Mouse (Mus musculus) heart, embryonic 13.5 days (tissue): ENCODE measurements around the gene Stk33. TPM values are rescaled to one million over a fixed set of nuclear protein-coding genes. Genes with fewer than 3 reads are reported as not detected.

Source experiments
- ATAC-seq: fragments of 200-750 bp; cut with Nextera tagmentation; 2 replicates; pipeline ENCODE4 v1.8.0; 2017; ENCODE audit warnings: moderate TSS enrichment; ENCODE audit not compliant: insufficient number of reproducible peaks, low FRiP score, low TSS enrichment; ENCODE audit errors: extremely low read depth
- H3K27ac ChIP-seq: fragments of 300-500 bp; sonication (generic); replicated peaks from 2 replicates; pipeline ENCODE4 v1.5.1; 2015; ENCODE audit warnings: moderate library complexity, mild to moderate bottlenecking, inconsistent platforms
- H3K27me3 ChIP-seq: fragments of 300-500 bp; sonication (generic); replicated peaks from 2 replicates; pipeline ENCODE4 v1.6.1; 2015; ENCODE audit warnings: mild to moderate bottlenecking, inconsistent platforms
- H3K36me3 ChIP-seq: fragments of 300-500 bp; sonication (generic); 2 replicates; pipeline ENCODE4 v1.6.1; 2015; ENCODE audit warnings: mild to moderate bottlenecking, inconsistent platforms
- H3K4me1 ChIP-seq: fragments of 300-500 bp; sonication (generic); 2 replicates; pipeline ENCODE4 v1.6.1; 2015; ENCODE audit warnings: inconsistent platforms
- H3K4me2 ChIP-seq: fragments of 300-500 bp; sonication (generic); 2 replicates; pipeline ENCODE4 v1.6.1; 2015; ENCODE audit warnings: inconsistent platforms, mild to moderate bottlenecking, moderate library complexity
- H3K4me3 ChIP-seq: fragments of 300-500 bp; sonication (generic); 2 replicates; pipeline ENCODE4 v1.5.1; 2015; ENCODE audit warnings: moderate library complexity, mild to moderate bottlenecking, inconsistent platforms
- H3K9ac ChIP-seq: fragments of 300-500 bp; sonication (generic); 2 replicates; pipeline ENCODE4 v1.6.1; 2015; ENCODE audit warnings: inconsistent platforms, mild to moderate bottlenecking, moderate library complexity
- H3K9me3 ChIP-seq: fragments of 300-500 bp; sonication (generic); 2 replicates; pipeline ENCODE4 v1.6.1; 2016; ENCODE audit warnings: inconsistent platforms
- WGBS: fragments of 180-500 bp; shearing (Covaris S2); methylation state at CpG from one replicate; pipeline ENCODE4 v1.1.7; 2015; ENCODE audit warnings: mixed read lengths; 5-methylcytosine and 5-hydroxymethylcytosine counted together
- polyA plus RNA-seq: library from polyadenylated mRNA; unstranded; fragments of >200 nt; fragmentation: Nextera tagmentation; extraction: Ambion mirVana; gene quantifications from 2 replicates; pipeline ENCODE4 v1.2.1, GENCODE M21; 2015

Stk33 gene
- polyA plus RNA-seq = 0.11 TPM in 1 of 2 replicates, not detected in the other

DNA sequence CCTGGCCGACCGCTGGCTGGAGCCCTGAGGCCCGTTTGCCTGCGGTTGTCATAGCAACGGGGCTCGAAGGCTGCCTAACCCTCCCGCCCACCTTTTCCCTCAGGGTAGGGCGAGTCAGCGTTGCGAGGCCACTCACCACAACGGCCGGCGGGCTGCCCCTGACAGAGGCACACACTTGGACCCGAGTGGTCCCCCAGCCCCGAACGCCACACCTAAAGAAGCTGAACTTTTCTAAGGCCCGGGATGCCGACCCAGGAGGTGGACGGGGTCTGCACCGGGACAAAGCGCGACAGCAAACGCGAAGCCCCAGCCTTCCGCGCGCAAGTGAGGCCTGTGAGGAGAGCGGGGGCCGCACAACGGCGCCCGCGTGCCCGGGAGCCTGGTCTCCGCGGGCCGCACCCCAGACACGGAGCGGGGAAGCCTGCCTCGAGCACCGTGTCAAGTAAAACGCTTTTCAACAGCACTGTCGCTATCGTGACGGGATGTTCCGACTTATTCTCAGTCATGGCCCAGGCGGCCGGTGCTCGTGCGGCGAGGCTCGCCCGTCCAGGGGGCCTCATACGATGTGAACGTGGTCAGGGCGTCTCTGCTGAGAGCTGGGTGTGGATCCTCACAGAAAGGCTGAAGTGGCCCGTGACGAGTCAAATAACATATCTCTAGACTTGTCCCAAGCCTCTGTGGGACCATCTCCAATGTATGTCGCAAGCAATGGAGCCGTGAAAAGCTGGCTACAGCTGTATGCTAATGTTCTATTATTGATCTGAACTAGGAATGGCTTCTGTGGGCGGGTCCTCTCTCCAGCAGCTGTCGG, at the start of gene Stk33:
TSS of gene Stk33 (minus strand) at position 301 of the 811 bp plus-strand sequence.
- Histone ChIP-seq H3K4me3 (peak within 1 kb of the TSS; percentile 59), H3K27me3 (peaks cover 64% of the 10 kb centered on the region), H3K4me2 (peak within 1 kb of the TSS; percentile 91), H3K9ac (peak within 1 kb of the TSS; percentile 77), H3K9me3 (no peaks in the 10 kb centered on the region), H3K36me3 (no peaks in the 10 kb centered on the region), H3K27ac (no peak within 1 kb of the TSS), H3K4me1 (peaks cover 14% of the 10 kb centered on the region)
- no peak for ATAC-seq
- 1% methylated on average over 62 of the region's 62 CpGs for WGBS

GRCm38 (mm10) chr7:109484221-109484620, 45.3 kb upstream of the Stk33 start:
- 59% methylated on average over 5 of the region's 5 CpGs for WGBS
- no peak for ATAC-seq
- no peaks in the 10 kb centered on the region for H3K4me1 ChIP-seq
- no peak overlapping the region for H3K4me2 ChIP-seq
- no peaks in the 10 kb centered on the region for H3K9me3 ChIP-seq
- H3K9ac ChIP-seq = no peak overlapping the region
- H3K4me3 ChIP-seq = no peak overlapping the region
- no peak overlapping the region for H3K27ac ChIP-seq
- peaks cover 5% of the 10 kb centered on the region; the same call in 1 of the 2 replicates for H3K27me3 ChIP-seq
- H3K36me3 ChIP-seq = no peaks in the 10 kb centered on the region

DNA sequence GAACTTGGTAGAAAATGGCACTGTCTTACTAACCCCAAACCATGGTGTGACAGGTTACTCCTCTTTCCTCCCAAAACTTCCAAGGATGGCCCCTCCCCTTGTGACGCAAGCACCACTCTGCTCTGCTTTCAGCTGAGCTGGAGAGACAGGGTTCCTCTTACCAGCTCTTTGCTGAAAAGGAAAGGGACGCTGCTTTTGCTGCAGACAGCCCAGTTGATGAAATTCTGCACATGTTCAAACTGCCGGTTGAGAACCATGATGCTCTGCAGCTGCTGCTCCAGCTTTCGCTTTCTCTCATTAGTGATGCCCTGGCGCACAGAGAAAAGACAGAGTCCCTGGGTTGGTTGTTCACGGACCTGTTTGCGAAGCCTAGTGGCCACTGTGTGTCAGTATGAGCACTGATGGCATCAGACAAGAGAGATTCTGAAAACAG, 41.9 kb upstream of the Stk33 start:
- Histone ChIP-seq H3K36me3 (no peaks in the 10 kb centered on the region), H3K27me3 (peaks cover 5% of the 10 kb centered on the region; the same call in 1 of the 2 replicates), H3K9me3 (no peaks in the 10 kb centered on the region), H3K27ac (no peak overlapping the region), H3K9ac (no peak overlapping the region), H3K4me3 (no peak overlapping the region), H3K4me1 (peaks cover 4% of the 10 kb centered on the region), H3K4me2 (peak overlapping the region; percentile 42)
- no peak for ATAC-seq
- 39% methylated on average over 7 of the region's 7 CpGs for WGBS

DNA sequence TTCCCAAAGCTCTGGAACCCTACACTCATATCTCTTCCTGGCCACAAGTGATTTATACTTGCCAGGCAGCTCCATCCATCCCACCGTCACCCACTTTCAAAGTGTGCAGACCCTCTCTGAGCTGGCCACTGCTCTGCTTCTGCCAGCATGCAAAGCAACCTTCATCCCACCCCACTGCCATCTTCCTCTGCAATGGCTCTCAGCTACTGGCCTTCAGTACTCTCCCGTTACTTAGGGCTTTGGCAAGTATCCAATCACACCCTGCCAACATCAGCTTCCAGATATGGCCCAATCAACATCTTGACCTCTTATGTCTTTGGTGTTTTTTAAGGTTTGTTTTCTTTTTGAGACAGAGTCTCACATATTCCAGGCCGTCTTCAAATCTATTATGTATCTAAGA, 39.0 kb upstream of the Stk33 start:
- WGBS = 42% methylated on average over 3 of the region's 3 CpGs
- Histone ChIP-seq H3K36me3 (no peaks in the 10 kb centered on the region), H3K27me3 (peaks cover 3% of the 10 kb centered on the region; the same call in 1 of the 2 replicates), H3K4me3 (no peak overlapping the region), H3K9ac (no peak overlapping the region), H3K27ac (no peak overlapping the region), H3K4me1 (peaks cover 4% of the 10 kb centered on the region), H3K9me3 (no peaks in the 10 kb centered on the region), H3K4me2 (no peak overlapping the region)
- ATAC-seq = no peak

DNA sequence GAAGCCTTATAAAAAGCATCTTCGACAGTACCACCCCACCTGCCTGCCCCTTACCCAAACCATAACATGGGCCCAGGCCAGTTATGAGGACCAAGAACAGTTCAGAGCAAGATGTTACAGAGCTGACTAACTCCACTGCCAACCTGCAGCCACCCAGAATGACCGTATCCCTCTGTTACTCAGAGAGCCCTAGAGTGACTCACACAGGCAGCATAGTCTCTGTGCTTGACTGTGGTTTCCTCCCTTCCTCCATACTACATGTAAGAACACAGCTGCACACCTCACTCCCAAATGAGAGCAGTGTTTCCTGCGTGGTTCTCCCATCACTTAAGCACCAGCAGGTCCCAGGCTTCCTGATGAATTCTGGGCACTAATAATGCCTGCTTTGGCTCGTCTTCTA, 31.8 kb upstream of the Stk33 start:
- Histone ChIP-seq H3K27ac (no peak overlapping the region), H3K4me1 (peaks cover 14% of the 10 kb centered on the region), H3K9ac (no peak overlapping the region), H3K9me3 (no peaks in the 10 kb centered on the region), H3K4me3 (no peak overlapping the region), H3K36me3 (no peaks in the 10 kb centered on the region), H3K4me2 (no peak overlapping the region), H3K27me3 (no peaks in the 10 kb centered on the region)
- 55% methylated on average over 4 of the region's 4 CpGs for WGBS
- ATAC-seq = no peak

DNA sequence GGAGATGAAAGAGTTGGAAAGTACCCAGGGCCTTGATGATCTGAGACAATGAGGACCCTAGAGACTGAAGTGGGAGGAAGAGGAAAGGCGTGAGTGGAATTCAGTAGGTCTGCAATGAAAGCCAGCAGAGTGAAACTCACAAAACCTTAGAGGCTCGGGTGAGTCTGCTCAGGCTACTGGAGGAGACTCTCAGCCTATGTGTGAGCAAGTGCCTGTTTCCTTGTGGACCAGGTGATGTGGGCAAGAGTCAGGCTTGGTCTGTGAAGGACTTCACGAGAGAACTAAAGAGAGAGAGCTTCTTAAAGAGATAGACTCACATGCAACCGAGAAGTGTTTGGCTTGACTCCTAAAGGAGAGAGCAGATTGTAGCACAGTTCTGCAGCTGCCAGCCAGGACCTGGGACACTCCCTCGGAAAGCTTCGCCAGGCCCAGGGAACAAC, 29.4 kb upstream of the Stk33 start:
- H3K27ac ChIP-seq = no peak overlapping the region
- ATAC-seq = no peak
- no peak overlapping the region for H3K9ac ChIP-seq
- no peaks in the 10 kb centered on the region for H3K27me3 ChIP-seq
- no peaks in the 10 kb centered on the region for H3K36me3 ChIP-seq
- no peak overlapping the region for H3K4me2 ChIP-seq
- whole genome bisulfite sequencing = 35% methylated on average over 6 of the region's 6 CpGs
- peaks cover 14% of the 10 kb centered on the region for H3K4me1 ChIP-seq
- H3K9me3 ChIP-seq = no peaks in the 10 kb centered on the region
- H3K4me3 ChIP-seq = no peak overlapping the region

- no peak for ATAC-seq
- WGBS = 33% methylated on average over 2 of the region's 2 CpGs
- no peaks in the 10 kb centered on the region for H3K27me3 ChIP-seq
Observed at GRCm38 (mm10) chr7:109467591-109467990, 28.7 kb upstream of the Stk33 start.

GRCm38 (mm10) chr7:109460698-109461097, 21.8 kb upstream of the Stk33 start:
- no peak overlapping the region for H3K27ac ChIP-seq
- no peaks in the 10 kb centered on the region for H3K27me3 ChIP-seq
- no peaks in the 10 kb centered on the region for H3K4me1 ChIP-seq
- no peaks in the 10 kb centered on the region for H3K9me3 ChIP-seq
- H3K4me3 ChIP-seq = no peak overlapping the region
- H3K4me2 ChIP-seq = no peak overlapping the region
- no peaks in the 10 kb centered on the region for H3K36me3 ChIP-seq
- WGBS = 78% methylated on average over 8 of the region's 8 CpGs
- no peak overlapping the region for H3K9ac ChIP-seq
- ATAC-seq = no peak

More at GRCm38 (mm10) chr7:109467591-109467990, 28.7 kb upstream of the Stk33 start:
- H3K4me1 ChIP-seq = peaks cover 14% of the 10 kb centered on the region
- no peaks in the 10 kb centered on the region for H3K36me3 ChIP-seq
- H3K4me2 ChIP-seq = no peak overlapping the region
- H3K9me3 ChIP-seq = no peaks in the 10 kb centered on the region
- no peak overlapping the region for H3K27ac ChIP-seq
- H3K4me3 ChIP-seq = no peak overlapping the region
- H3K9ac ChIP-seq = no peak overlapping the region

- ATAC-seq = no peak
Observed at GRCm38 (mm10) chr7:109456563-109456962, 17.7 kb upstream of the Stk33 start.

GRCm38 (mm10) chr7:109455748-109456147, 16.9 kb upstream of the Stk33 start:
- Histone ChIP-seq H3K4me1 (no peaks in the 10 kb centered on the region), H3K9ac (no peak overlapping the region), H3K4me2 (no peak overlapping the region), H3K9me3 (no peaks in the 10 kb centered on the region), H3K27me3 (0 out of 2 replicates have a peak, but pooled peaks cover 6% of the 10 kb centered on the region), H3K36me3 (no peaks in the 10 kb centered on the region), H3K4me3 (no peak overlapping the region), H3K27ac (no peak overlapping the region)
- ATAC-seq = no peak
- WGBS = 68% methylated on average over 2 of the region's 2 CpGs

More at GRCm38 (mm10) chr7:109456563-109456962, 17.7 kb upstream of the Stk33 start:
- no peaks in the 10 kb centered on the region for H3K36me3 ChIP-seq
- no peak overlapping the region for H3K4me2 ChIP-seq
- H3K4me1 ChIP-seq = no peaks in the 10 kb centered on the region
- H3K27ac ChIP-seq = no peak overlapping the region
- no peaks in the 10 kb centered on the region for H3K9me3 ChIP-seq
- 52% methylated on average over 6 of the region's 6 CpGs for WGBS
- H3K27me3 ChIP-seq = 0 out of 2 replicates have a peak, but pooled peaks cover 3% of the 10 kb centered on the region
- no peak overlapping the region for H3K9ac ChIP-seq
- no peak overlapping the region for H3K4me3 ChIP-seq

GRCm38 (mm10) chr7:109454856-109455255, 16.0 kb upstream of the Stk33 start:
- Histone ChIP-seq H3K27ac (no peak overlapping the region), H3K9ac (no peak overlapping the region), H3K4me1 (no peaks in the 10 kb centered on the region), H3K4me2 (no peak overlapping the region), H3K9me3 (no peaks in the 10 kb centered on the region), H3K4me3 (no peak overlapping the region), H3K36me3 (no peaks in the 10 kb centered on the region), H3K27me3 (0 out of 2 replicates have a peak, but pooled peaks cover 6% of the 10 kb centered on the region)
- no peak for ATAC-seq
- 83% methylated on average over 9 of the region's 9 CpGs for WGBS
